Mouse (Mus musculus): ENCODE data around the gene Anxa9. TPM values are rescaled to one million over a fixed set of nuclear protein-coding genes. Genes with fewer than 3 reads are reported as not detected.

Anxa9 gene
- total and polyA plus RNA-seq, 3 experiments: 1.5 to 4.1 (median 2.5) TPM

DNA sequence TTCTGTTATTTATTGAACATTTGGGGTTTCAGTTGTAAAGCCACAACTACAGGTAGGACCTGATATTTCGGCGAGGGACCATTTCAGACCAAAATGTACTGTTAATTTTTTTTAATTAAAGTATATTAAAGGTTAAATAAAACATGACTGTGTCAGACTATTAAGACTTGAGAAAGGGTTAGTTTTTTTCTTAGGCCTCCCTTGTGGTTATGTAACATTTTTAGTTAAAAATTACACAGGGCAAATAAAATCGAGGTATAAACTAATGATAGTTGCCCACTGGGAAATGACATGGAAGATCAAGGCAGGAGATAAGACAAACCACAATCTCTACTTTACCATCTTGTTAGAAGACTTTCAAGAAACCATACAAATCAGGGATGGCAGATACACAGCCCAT, 16.5 kb upstream of the Anxa9 start:
- Histone ChIP-seq H3K79me2 (replicated peaks; ENCODE audit: control insufficient read depth, extremely low read depth, insufficient read depth, poor library complexity, severe bottlenecking) (peaks cover 15% of the 10 kb centered on the region), H3K27me3 (replicated peaks) (no peaks in the 10 kb centered on the region), H3K9ac (ENCODE audit: insufficient read depth, low read depth) (no peak overlapping the region), H3K4me2 (ENCODE audit: insufficient read depth, low read depth, poor library complexity, severe bottlenecking) (no peak overlapping the region), H3K36me3 (replicated peaks in 1 of 2; ENCODE audit: control insufficient read depth in 1 of 2, insufficient read depth in 1 of 2, low read length in 1 of 2) (peaks cover 81 to 98% of the 10 kb centered on the region in 2 experiments), H3K4me1 (ENCODE audit: control insufficient read depth in 1 of 2, insufficient read depth in 2 of 2) (peaks cover 9 to 20% of the 10 kb centered on the region in 2 experiments), H3K4me3 (replicated peaks in 1 of 3; ENCODE audit: low read depth in 2 of 3, low read length in 2 of 3, poor library complexity in 1 of 3) (no peak overlapping the region), H3K27ac (ENCODE audit: insufficient read depth, low read depth) (no peak overlapping the region), H3K9me3 (replicated peaks; ENCODE audit: low read length) (no peaks in the 10 kb centered on the region)
- TF ChIP-seq NELFE (IDR thresholded peaks at IDR 0.05; ENCODE audit: low read depth, low read length): no peak
- TF ChIP-seq JUND (conservative IDR thresholded peaks at IDR 0.05; ENCODE audit: low read depth, low read length): no peak
- TF ChIP-seq SMC3 (IDR thresholded peaks at IDR 0.05; ENCODE audit: low read depth, low read length): no peak
- TF ChIP-seq JUN (IDR thresholded peaks at IDR 0.05; ENCODE audit: insufficient read depth, low read depth, low read length): no peak
- no peak for TF ChIP-seq IRF4 (IDR thresholded peaks at IDR 0.05; ENCODE audit: low read depth, low read length)
- TF ChIP-seq EP300 (IDR thresholded peaks at IDR 0.05; ENCODE audit: low read length): no peak
- TF ChIP-seq GABPA (IDR thresholded peaks at IDR 0.05; ENCODE audit: insufficient replicate concordance, low read depth, low read length): no peak
- no peak for TF ChIP-seq USF1 (IDR thresholded peaks at IDR 0.05; ENCODE audit: low read depth, low read length)
- no peak for TF ChIP-seq ETS1 (conservative IDR thresholded peaks at IDR 0.05; ENCODE audit: low read depth, low read length)
- TF ChIP-seq ZMIZ1 (IDR thresholded peaks at IDR 0.05; ENCODE audit: low read depth, low read length): no peak
- no peak for TF ChIP-seq MAX (IDR thresholded peaks at IDR 0.05; ENCODE audit: low read length)
- TF ChIP-seq MYC (IDR thresholded peaks at IDR 0.05; ENCODE audit: low read depth, low read length): no peak
- TF ChIP-seq USF2 (conservative IDR thresholded peaks at IDR 0.05; ENCODE audit: low read depth, low read length): no peak
- no peak for TF ChIP-seq UBTF (IDR thresholded peaks at IDR 0.05; ENCODE audit: low read depth, low read length)
- no peak for TF ChIP-seq E2F4 (IDR thresholded peaks at IDR 0.05; ENCODE audit: insufficient replicate concordance, low read depth, low read length)
- no peak for DNase-seq (ENCODE audit: extremely low read depth)
- dilution Hi-C loops (cut with MboI; ENCODE audit: extremely low pct_ligation_motif_present, extremely low pct_unique_long_range_greater_than_20kb, low sequenced_read_pairs) (no loop called here), in situ Hi-C loops (cut with MboI; ENCODE audit: low pct_ligation_motif_present, low pct_unique_long_range_greater_than_20kb, low sequenced_read_pairs) (no loop called here)

DNA sequence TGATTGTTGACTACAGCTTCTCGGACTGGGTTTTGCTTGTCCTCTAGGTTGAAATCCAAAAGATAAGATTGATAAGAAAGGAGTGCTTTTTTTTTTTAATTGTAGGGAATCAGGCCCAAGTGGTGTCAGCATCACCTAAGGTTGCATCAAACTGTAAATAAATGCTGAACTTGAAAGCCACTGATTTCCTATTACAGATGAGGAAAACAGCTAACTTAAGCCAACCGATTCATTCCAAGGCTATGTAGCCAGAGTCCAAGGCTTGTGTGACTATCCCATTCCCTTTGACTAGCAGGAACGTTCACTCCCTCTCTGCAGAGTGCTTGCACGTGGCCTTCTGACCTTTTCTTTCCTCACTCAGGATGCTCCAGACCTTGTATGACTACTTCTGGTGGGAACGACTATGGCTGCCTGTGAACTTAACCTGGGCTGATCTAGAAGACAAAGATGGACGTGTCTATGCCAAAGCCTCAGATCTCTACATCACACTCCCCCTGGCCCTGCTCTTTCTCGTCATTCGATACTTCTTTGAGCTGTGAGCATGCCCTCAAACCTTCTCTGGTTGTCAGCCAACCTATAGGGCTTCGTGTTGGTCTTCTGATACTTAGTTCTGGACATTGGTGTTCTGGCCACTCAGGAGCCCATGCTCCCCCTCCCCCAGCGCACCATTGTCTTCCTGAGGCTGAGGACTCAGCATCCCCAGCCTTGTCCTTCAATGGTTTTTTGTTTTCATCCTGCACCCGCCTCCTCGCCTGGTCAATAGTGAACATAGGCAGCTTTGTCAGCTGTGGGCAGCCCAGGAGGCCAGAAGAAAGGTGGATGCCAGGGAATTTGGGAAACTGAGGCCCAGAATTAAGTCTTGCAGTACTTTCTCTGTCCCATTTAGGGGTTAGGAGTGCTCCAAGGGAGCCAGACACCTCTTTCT, 13.0 kb upstream of the Anxa9 start:
- Histone ChIP-seq H3K4me3 (replicated peaks in 1 of 3; ENCODE audit: low read depth in 2 of 3, low read length in 2 of 3, poor library complexity in 1 of 3) (no peak overlapping the region), H3K4me2 (ENCODE audit: insufficient read depth, low read depth, poor library complexity, severe bottlenecking) (no peak overlapping the region), H3K9me3 (replicated peaks; ENCODE audit: low read length) (no peaks in the 10 kb centered on the region), H3K27ac (ENCODE audit: insufficient read depth, low read depth) (no peak overlapping the region), H3K27me3 (replicated peaks) (no peaks in the 10 kb centered on the region), H3K4me1 (ENCODE audit: control insufficient read depth in 1 of 2, insufficient read depth in 2 of 2) (peaks cover 17 to 35% of the 10 kb centered on the region in 2 experiments), H3K79me2 (replicated peaks; ENCODE audit: control insufficient read depth, extremely low read depth, insufficient read depth, poor library complexity, severe bottlenecking) (peaks cover 42% of the 10 kb centered on the region), H3K9ac (ENCODE audit: insufficient read depth, low read depth) (no peak overlapping the region), H3K36me3 (replicated peaks in 1 of 2; ENCODE audit: control insufficient read depth in 1 of 2, insufficient read depth in 1 of 2, low read length in 1 of 2) (peaks cover 54 to 73% of the 10 kb centered on the region in 2 experiments)
- DNase-seq (ENCODE audit: extremely low read depth): no peak
- TF ChIP-seq SMC3 (IDR thresholded peaks at IDR 0.05; ENCODE audit: low read depth, low read length) (no peak), POLR2AphosphoS2 (IDR thresholded peaks at IDR 0.05; ENCODE audit: low read depth, low read length) (peak; percentile 50; the same call in 1 of the 2 replicates), ZC3H11A (IDR thresholded peaks at IDR 0.05; ENCODE audit: low read depth, low read length) (no peak), CHD1 (IDR thresholded peaks at IDR 0.05; ENCODE audit: low read depth, low read length) (no peak)
- dilution Hi-C loops (cut with MboI; ENCODE audit: extremely low pct_ligation_motif_present, extremely low pct_unique_long_range_greater_than_20kb, low sequenced_read_pairs): no loop called here
- in situ Hi-C loops (cut with MboI; ENCODE audit: low pct_ligation_motif_present, low pct_unique_long_range_greater_than_20kb, low sequenced_read_pairs): loop anchor here (5.0 kb wide), 1 partner anchor 32 kb away; no protein-coding TSS in a partner anchor

Measured in CH12.LX (cell line).